16 mouse cellular contexts compared by ENCODE assay signal in the genomic region with DNA sequence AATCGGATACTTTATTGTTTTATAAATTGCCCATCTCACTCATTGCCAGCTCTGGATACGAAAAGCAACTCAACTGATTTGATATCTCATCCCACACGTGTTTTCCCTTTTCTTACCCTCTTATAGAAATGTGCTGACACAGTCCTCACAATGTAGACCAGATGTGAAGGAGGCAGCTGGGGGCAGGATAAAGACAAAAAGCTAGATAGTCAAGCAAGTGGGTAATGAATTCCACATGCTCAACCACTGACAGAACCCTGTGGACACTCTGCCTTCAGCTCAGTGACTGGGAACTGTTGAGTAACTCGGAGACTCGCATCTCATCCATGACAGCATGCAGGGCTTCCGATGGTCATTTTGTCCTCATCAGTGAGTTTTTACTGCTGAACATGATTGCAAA.
DNase-seq lines count a peak whose midpoint lies in the region; ATAC-seq and TF ChIP-seq lines count a peak whose summit lies in the region.
"Had no signal": no experiment of that assay in that cellular context is flagged by ENCODE, and none has a peak within 500 bp of the region (broad histone marks: within the 10 kb centered on the region; RNA-seq: fewer than 3 reads in every experiment).

No protein-coding gene starts in this region.

- no peak for ATAC-seq in hindbrain, embryonic 16.5 days
- no peak for ATAC-seq in forebrain, embryonic 13.5 days
- ATAC-seq: forebrain, postnatal 0 days; hindbrain, postnatal 0 days had no signal

- TF ChIP-seq CTCF in embryonic fibroblast, embryonic 13.5 days (IDR thresholded peaks at IDR 0.05; ENCODE audit: borderline replicate concordance, insufficient read depth, low read length), result no peak

- H3K4me1 ChIP-seq in hindbrain, embryonic 10.5 days (replicated peaks), result no peaks in the 10 kb centered on the region
- H3K4me1 ChIP-seq in hindbrain, embryonic 16.5 days (ENCODE audit: control insufficient read depth, insufficient read depth, low read depth, low read length), result no peaks in the 10 kb centered on the region
- H3K4me1 ChIP-seq in embryonic fibroblast, embryonic 13.5 days (ENCODE audit: control insufficient read depth, insufficient read depth, low read length), result no peaks in the 10 kb centered on the region
- H3K4me1 ChIP-seq in forebrain, embryonic 13.5 days, result no peaks in the 10 kb centered on the region

- no peak overlapping the region for H3K4me3 ChIP-seq in hindbrain, embryonic 10.5 days
- H3K4me3 ChIP-seq in hindbrain, embryonic 16.5 days (ENCODE audit: low read length), result no peak overlapping the region
- H3K4me3 ChIP-seq in embryonic fibroblast, embryonic 13.5 days (ENCODE audit: insufficient read depth, low read length), result no peak overlapping the region
- H3K4me3 ChIP-seq in forebrain, embryonic 13.5 days, result no peak overlapping the region

- no peaks in the 10 kb centered on the region for H3K36me3 ChIP-seq in hindbrain, embryonic 10.5 days
- H3K36me3 ChIP-seq in hindbrain, embryonic 16.5 days (ENCODE audit: control insufficient read depth, insufficient read depth, low read length), result no peaks in the 10 kb centered on the region
- no peaks in the 10 kb centered on the region for H3K36me3 ChIP-seq in forebrain, embryonic 13.5 days (ENCODE audit: poor library complexity, severe bottlenecking)
- H3K36me3 ChIP-seq: G1E had no signal

- H3K9me3 ChIP-seq in hindbrain, embryonic 10.5 days, result no peaks in the 10 kb centered on the region
- H3K9me3 ChIP-seq in hindbrain, embryonic 16.5 days (ENCODE audit: control insufficient read depth, low read length), result no peaks in the 10 kb centered on the region
- H3K9me3 ChIP-seq in forebrain, embryonic 13.5 days (replicated peaks), result no peaks in the 10 kb centered on the region
- H3K9me3 ChIP-seq: G1E had no signal

- no peak overlapping the region for H3K27ac ChIP-seq in hindbrain, embryonic 10.5 days
- H3K27ac ChIP-seq in hindbrain, embryonic 16.5 days (ENCODE audit: low read depth, low read length), result no peak overlapping the region
- no peak overlapping the region for H3K27ac ChIP-seq in embryonic fibroblast, embryonic 13.5 days (ENCODE audit: insufficient read depth, low read length)
- H3K27ac ChIP-seq in forebrain, embryonic 13.5 days, result no peak overlapping the region
- H3K27ac ChIP-seq: hindbrain, postnatal 0 days had no signal

- no peak overlapping the region for H3K4me2 ChIP-seq in hindbrain, embryonic 16.5 days (ENCODE audit: low read length)
- no peak overlapping the region for H3K4me2 ChIP-seq in forebrain, embryonic 13.5 days

- 70% methylated on average over 6 of the region's 6 CpGs for WGBS in hindbrain, embryonic 10.5 days
- 89% methylated on average over 6 of the region's 6 CpGs for WGBS in hindbrain, embryonic 16.5 days
- 91% methylated on average over 6 of the region's 6 CpGs for whole genome bisulfite sequencing in forebrain, embryonic 13.5 days

- DNase-seq in hindbrain, embryonic 10.5 days (ENCODE audit: low spot score), result peak; percentile 39
- peak; percentile 75 for DNase-seq in embryo, embryonic 10.5 days (ENCODE audit: low spot score)
- peak; percentile 75 for DNase-seq in mesoderm, embryonic 11.5 days (ENCODE audit: low read depth, low spot score)
- no peak for DNase-seq in right cerebral cortex, adult 2 months (ENCODE audit: low spot score in 2 of 2)
- no peak for DNase-seq in adrenal gland, postnatal 4 days (ENCODE audit: low spot score in 2 of 2)
- DNase-seq: cerebellum, adult 11 months; forebrain, postnatal 0 days; left cerebral cortex, postnatal 4 days; lung, adult 18-20 months; right cerebral cortex, postnatal 14 days; thymus, adult 2 months had no signal

- H3K27me3 ChIP-seq in hindbrain, embryonic 10.5 days (ENCODE audit: insufficient read depth, poor library complexity, severe bottlenecking), result no peaks in the 10 kb centered on the region
- H3K27me3 ChIP-seq in hindbrain, embryonic 16.5 days (replicated peaks; ENCODE audit: control insufficient read depth, insufficient read depth, low read length), result no peaks in the 10 kb centered on the region
- H3K27me3 ChIP-seq in forebrain, embryonic 13.5 days, result no peaks in the 10 kb centered on the region

- no peak overlapping the region for H3K9ac ChIP-seq in hindbrain, embryonic 16.5 days (ENCODE audit: low read depth, low read length)
- no peak overlapping the region for H3K9ac ChIP-seq in forebrain, embryonic 13.5 days
- H3K9ac ChIP-seq: forebrain, postnatal 0 days had no signal

- 0 out of 2 replicates have a peak, but pooled peaks have one; percentile 15 for TF ChIP-seq POLR2A in embryonic fibroblast, embryonic 13.5 days (IDR thresholded peaks at IDR 0.05; ENCODE audit: low read depth, low read length)

Comparison
In these comparisons a context has a peak if more than half of its experiments do, and no peak if none do; other contexts are left out.
1. DNase-seq: peak in hindbrain, embryonic 10.5 days (single experiment), embryo, embryonic 10.5 days (single experiment) and mesoderm, embryonic 11.5 days (single experiment); none in right cerebral cortex, adult 2 months (0 of 2) and adrenal gland, postnatal 4 days (0 of 2).